Mouse (Mus musculus): ENCODE results near the gene Tex48.

Tex48 gene

GRCm38 (mm10) chr4:63557124-63558059, 64.8 kb downstream of the Tex48 start:
- ATAC-seq (ENCODE audit: insufficient number of reproducible peaks, low FRiP score, low TSS enrichment) = no peak

All from cerebellum, adult (tissue).